ENCODE assay signal across 8 mouse cellular contexts in genomic region chr7:7120921-7121601, GRCm38 (mm10). TPM values are rescaled to one million over a fixed set of nuclear protein-coding genes. Genes with fewer than 3 reads are reported as not detected.
DNase-seq lines count a peak whose midpoint lies in the region; ATAC-seq and TF ChIP-seq lines count a peak whose summit lies in the region.

Zfp954 (minus strand) TSS chr7:7121488.

- H3K27ac ChIP-seq in bone marrow macrophage, adult 2 months (ENCODE audit: insufficient read depth, low read depth, low read length), result 0 out of 2 replicates have a peak within 1 kb of the TSS, but pooled peaks have one; percentile 9
- H3K27ac ChIP-seq in embryonic fibroblast, embryonic 13.5 days (ENCODE audit: insufficient read depth, low read length), result peak within 1 kb of the TSS; percentile 45; the same call in 1 of the 2 replicates
- H3K27ac ChIP-seq in kidney, embryonic 14.5 days (ENCODE audit: low read depth, low read length), result no peak within 1 kb of the TSS
- H3K27ac ChIP-seq in limb, embryonic 15.5 days, result peak within 1 kb of the TSS; percentile 73

- TF ChIP-seq POLR2A in bone marrow macrophage, adult 2 months (IDR thresholded peaks at IDR 0.05; ENCODE audit: borderline replicate concordance, low read depth, low read length), result no peak
- peak; percentile 83 for TF ChIP-seq POLR2A in embryonic fibroblast, embryonic 13.5 days (IDR thresholded peaks at IDR 0.05; ENCODE audit: low read depth, low read length)

- peak within 1 kb of the TSS; percentile 50 for H3K4me2 ChIP-seq in kidney, embryonic 14.5 days (replicated peaks; ENCODE audit: low read depth, low read length)
- peak within 1 kb of the TSS; percentile 57 for H3K4me2 ChIP-seq in limb, embryonic 15.5 days

- ATAC-seq in kidney, embryonic 14.5 days (ENCODE audit: low FRiP score, low TSS enrichment), result peak; percentile 95
- peak; percentile 88 for ATAC-seq in limb, embryonic 15.5 days (ENCODE audit: insufficient number of reproducible peaks, low FRiP score, low TSS enrichment, low read depth)

- H3K4me1 ChIP-seq in bone marrow macrophage, adult 2 months (ENCODE audit: control insufficient read depth, insufficient read depth, low read length), result peaks cover 4% of the 10 kb centered on the region; the same call in 1 of the 2 replicates
- H3K4me1 ChIP-seq in embryonic fibroblast, embryonic 13.5 days (ENCODE audit: control insufficient read depth, insufficient read depth, low read length), result no peaks in the 10 kb centered on the region
- no peaks in the 10 kb centered on the region for H3K4me1 ChIP-seq in kidney, embryonic 14.5 days (ENCODE audit: control insufficient read depth, insufficient read depth, low read length)
- H3K4me1 ChIP-seq in limb, embryonic 15.5 days, result peaks cover 9% of the 10 kb centered on the region

- peak within 1 kb of the TSS; percentile 65 for H3K9ac ChIP-seq in kidney, embryonic 14.5 days (ENCODE audit: low read depth, low read length)
- peak within 1 kb of the TSS; percentile 56 for H3K9ac ChIP-seq in limb, embryonic 15.5 days

- H3K9me3 ChIP-seq in kidney, embryonic 14.5 days (ENCODE audit: control insufficient read depth, low read length), result no peaks in the 10 kb centered on the region
- no peaks in the 10 kb centered on the region for H3K9me3 ChIP-seq in limb, embryonic 15.5 days

- DNase-seq in A20 (ENCODE audit: low read depth, low spot score), result peak; percentile 92
- peak; percentile 86 to 88 for DNase-seq in heart, adult 9 months (ENCODE audit: low spot score in 2 of 2)
- peak; percentile 64 to 68 for DNase-seq in monocyte, adult 2 months (ENCODE audit: low read depth in 1 of 2, low spot score in 2 of 2)
- peak; percentile 85 to 87 for DNase-seq in spleen, postnatal 36 days (ENCODE audit: low spot score in 2 of 2)

- H3K27me3 ChIP-seq in kidney, embryonic 14.5 days (ENCODE audit: control insufficient read depth, insufficient read depth, low read length), result no peaks in the 10 kb centered on the region
- no peaks in the 10 kb centered on the region for H3K27me3 ChIP-seq in limb, embryonic 15.5 days

- TF ChIP-seq CTCF in bone marrow macrophage, adult 2 months (IDR thresholded peaks at IDR 0.05; ENCODE audit: low read depth, low read length), result peak; percentile 16; the same call in 1 of the 2 replicates
- no peak for TF ChIP-seq CTCF in embryonic fibroblast, embryonic 13.5 days (IDR thresholded peaks at IDR 0.05; ENCODE audit: borderline replicate concordance, insufficient read depth, low read length)

- H3K4me3 ChIP-seq in bone marrow macrophage, adult 2 months (ENCODE audit: insufficient read depth, low read length), result peak within 1 kb of the TSS; percentile 74
- H3K4me3 ChIP-seq in embryonic fibroblast, embryonic 13.5 days (ENCODE audit: insufficient read depth, low read length), result peak within 1 kb of the TSS; percentile 78
- H3K4me3 ChIP-seq in kidney, embryonic 14.5 days (ENCODE audit: low read length), result peak within 1 kb of the TSS; percentile 69
- H3K4me3 ChIP-seq in limb, embryonic 15.5 days, result peak within 1 kb of the TSS; percentile 64

- H3K36me3 ChIP-seq in kidney, embryonic 14.5 days (ENCODE audit: control insufficient read depth, insufficient read depth, low read length), result no peaks in the 10 kb centered on the region; the same call in 1 of the 2 replicates
- H3K36me3 ChIP-seq in limb, embryonic 15.5 days, result peaks cover 31% of the 10 kb centered on the region

- under 1% methylated on average over 30 of the region's 30 CpGs for WGBS in kidney, embryonic 14.5 days
- WGBS in limb, embryonic 15.5 days, result 0% methylated on average over 30 of the region's 30 CpGs

RNA-seq across cellular contexts. Expression of gene Zfp954, which starts in this region (rescaled TPM):
- 10.4 and 11.0 TPM in 2 replicates for polyA plus RNA-seq in bone marrow macrophage, adult 2 months (2012; ENCODE audit: insufficient read depth, insufficient read length, missing spikeins)
- 8.9 and 9.2 TPM in 2 replicates for polyA plus RNA-seq in embryonic fibroblast, embryonic 13.5 days (2011; ENCODE audit: insufficient read length, low read depth, missing spikeins)
- 11.1 and 12.2 TPM in 2 replicates for polyA plus RNA-seq in kidney, embryonic 14.5 days (2014; fragmentation: Nextera tagmentation; extraction: Ambion mirVana)
- polyA plus RNA-seq in limb, embryonic 15.5 days (2015; fragmentation: Nextera tagmentation; extraction: Ambion mirVana), result 13.6 and 14.1 TPM in 2 replicates
